ENCODE assay signal across 22 mouse cellular contexts in the genomic region with DNA sequence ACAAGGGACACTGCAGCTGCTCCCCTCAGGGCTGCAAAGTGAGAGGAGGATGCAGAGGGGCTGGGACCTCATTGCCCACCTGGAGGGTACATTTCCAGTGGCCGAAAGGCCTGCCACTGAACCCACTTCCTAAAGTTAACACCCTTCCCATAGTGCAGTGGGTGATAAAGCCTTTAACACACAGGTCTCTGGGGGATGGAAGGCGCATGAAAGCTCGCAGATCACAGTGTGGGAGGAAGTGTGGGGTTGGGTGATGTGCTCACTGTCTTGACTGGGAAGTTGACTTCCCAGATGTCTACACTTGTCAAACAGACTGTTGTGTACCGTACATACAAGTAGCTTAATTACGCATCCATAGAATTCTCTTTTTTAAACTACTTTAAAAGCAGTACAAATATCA. TPM values are rescaled to one million over a fixed set of nuclear protein-coding genes. Genes with fewer than 3 reads are reported as not detected.
DNase-seq lines count a peak whose midpoint lies in the region; ATAC-seq and TF ChIP-seq lines count a peak whose summit lies in the region.
"Had no signal": no experiment of that assay in that cellular context is flagged by ENCODE, and none has a peak within 500 bp of the region (broad histone marks: within the 10 kb centered on the region; RNA-seq: fewer than 3 reads in every experiment).

No protein-coding gene starts in this region.

- no peak for DNase-seq in frontal cortex, postnatal 10 days (ENCODE audit: low spot score in 2 of 2)
- DNase-seq in CH12.LX (ENCODE audit: extremely low read depth) (peak; percentile 10), MN1 (ENCODE audit: low spot score) (no peak)
- no peak for DNase-seq in embryonic facial prominence, embryonic 10.5 days (ENCODE audit: low spot score)
- no peak for DNase-seq in urinary bladder, postnatal 14 days (ENCODE audit: low spot score)
- DNase-seq: adrenal gland, adult 2 months; adrenal gland, postnatal 25 days; cerebellum, adult 8-10 months; cerebellum, postnatal 14 days; gastrocnemius, adult 2 months; gastrocnemius, postnatal 25 days; heart, postnatal 14 days had no signal

- in situ Hi-C loops in CH12.LX (cut with MboI; ENCODE audit: low pct_ligation_motif_present, low pct_unique_long_range_greater_than_20kb, low sequenced_read_pairs): no loop called here

- peaks cover 29% of the 10 kb centered on the region for H3K4me1 ChIP-seq in megakaryocyte, embryonic 14.5 days
- H3K4me1 ChIP-seq in CH12.LX (ENCODE audit: control insufficient read depth in 1 of 2, insufficient read depth in 2 of 2): peaks cover 0 to 8% of the 10 kb centered on the region in 2 experiments; a peak in 1 of 4 replicates
- peaks cover 6% of the 10 kb centered on the region for H3K4me1 ChIP-seq in embryonic facial prominence, embryonic 10.5 days
- H3K4me1 ChIP-seq: hindbrain, embryonic 15.5 days had no signal

- 91% methylated on average over 5 of the region's 5 CpGs for WGBS in embryonic facial prominence, embryonic 10.5 days

- no peak overlapping the region for H3K27ac ChIP-seq in CH12.LX (ENCODE audit: insufficient read depth, low read depth)
- peak overlapping the region; percentile 24; the same call in 1 of the 2 replicates for H3K27ac ChIP-seq in embryonic facial prominence, embryonic 10.5 days (replicated peaks)
- H3K27ac ChIP-seq: forebrain, embryonic 10.5 days; gastrocnemius, adult 2 months; heart, embryonic 15.5 days; hindbrain, embryonic 15.5 days had no signal

- no peak for TF ChIP-seq RAD21 in CH12.LX (IDR thresholded peaks at IDR 0.05; ENCODE audit: low read depth, low read length)

- H3K4me2 ChIP-seq in CH12.LX (ENCODE audit: insufficient read depth, low read depth, poor library complexity, severe bottlenecking): no peak overlapping the region
- H3K4me2 ChIP-seq: heart, embryonic 15.5 days; hindbrain, embryonic 15.5 days had no signal

- TF ChIP-seq POLR2A in CH12.LX (IDR thresholded peaks at IDR 0.05; ENCODE audit: low read depth, low read length): no peak

- TF ChIP-seq EP300 in CH12.LX (IDR thresholded peaks at IDR 0.05; ENCODE audit: low read length): no peak

- peak overlapping the region; percentile 54 for H3K4me3 ChIP-seq in megakaryocyte, embryonic 14.5 days (replicated peaks)
- no peak overlapping the region for H3K4me3 ChIP-seq in CH12.LX (replicated peaks in 1 of 3; ENCODE audit: low read depth in 2 of 3, low read length in 2 of 3, poor library complexity in 1 of 3)
- no peak overlapping the region for H3K4me3 ChIP-seq in embryonic facial prominence, embryonic 10.5 days
- H3K4me3 ChIP-seq: erythroblast, embryonic 14.5 days; forebrain, embryonic 10.5 days; gastrocnemius, adult 2 months; heart, embryonic 15.5 days; hindbrain, embryonic 15.5 days had no signal

- H3K27me3 ChIP-seq in megakaryocyte, embryonic 14.5 days (replicated peaks): no peaks in the 10 kb centered on the region
- H3K27me3 ChIP-seq in CH12.LX (replicated peaks): no peaks in the 10 kb centered on the region
- H3K27me3 ChIP-seq in embryonic facial prominence, embryonic 10.5 days (replicated peaks; ENCODE audit: low read depth, poor library complexity, severe bottlenecking): no peaks in the 10 kb centered on the region
- H3K27me3 ChIP-seq: heart, embryonic 15.5 days; hindbrain, embryonic 15.5 days had no signal

- peak; percentile 45; the same call in 1 of the 2 replicates for ATAC-seq in frontal cortex, adult (ENCODE audit: low TSS enrichment)
- no peak for ATAC-seq in megakaryocyte, adult 5-6 weeks (ENCODE audit: poor library complexity, severe bottlenecking)
- ATAC-seq: forebrain, embryonic 14.5 days; intestine, embryonic 16.5 days had no signal

- dilution Hi-C loops in CH12.LX (cut with MboI; ENCODE audit: extremely low pct_ligation_motif_present, extremely low pct_unique_long_range_greater_than_20kb, low sequenced_read_pairs): no loop called here

- no peaks in the 10 kb centered on the region for H3K9me3 ChIP-seq in megakaryocyte, embryonic 14.5 days
- H3K9me3 ChIP-seq in CH12.LX (replicated peaks; ENCODE audit: low read length): no peaks in the 10 kb centered on the region
- no peaks in the 10 kb centered on the region for H3K9me3 ChIP-seq in embryonic facial prominence, embryonic 10.5 days
- H3K9me3 ChIP-seq: forebrain, embryonic 10.5 days; heart, embryonic 15.5 days; hindbrain, embryonic 15.5 days had no signal

- H3K9ac ChIP-seq in CH12.LX (ENCODE audit: insufficient read depth, low read depth): no peak overlapping the region
- H3K9ac ChIP-seq: heart, embryonic 15.5 days; hindbrain, embryonic 15.5 days had no signal

- peaks cover 49% of the 10 kb centered on the region for H3K36me3 ChIP-seq in megakaryocyte, embryonic 14.5 days (replicated peaks; ENCODE audit: low read length)
- H3K36me3 ChIP-seq in CH12.LX (replicated peaks in 1 of 2; ENCODE audit: control insufficient read depth in 1 of 2, insufficient read depth in 1 of 2, low read length in 1 of 2): peaks cover 13 to 71% of the 10 kb centered on the region in 2 experiments
- H3K36me3 ChIP-seq in embryonic facial prominence, embryonic 10.5 days (replicated peaks): peaks cover 7% of the 10 kb centered on the region; the same call in 1 of the 2 replicates
- H3K36me3 ChIP-seq: heart, embryonic 15.5 days had no signal

- H3K79me2 ChIP-seq in CH12.LX (replicated peaks; ENCODE audit: control insufficient read depth, extremely low read depth, insufficient read depth, poor library complexity, severe bottlenecking): no peaks in the 10 kb centered on the region

- TF ChIP-seq CTCF in CH12.LX (conservative IDR thresholded peaks at IDR 0.05 in 1 of 2, IDR thresholded peaks at IDR 0.05 in 1 of 2; ENCODE audit: low read depth in 2 of 2, low read length in 2 of 2): no peak

TF ChIP-seq in CH12.LX, 34 proteins besides CTCF, POLR2A, EP300 and RAD21:
- TF ChIP-seq TBP (conservative IDR thresholded peaks at IDR 0.05; ENCODE audit: low read depth, low read length) (no peak), JUND (conservative IDR thresholded peaks at IDR 0.05; ENCODE audit: low read depth, low read length) (no peak), ZMIZ1 (IDR thresholded peaks at IDR 0.05; ENCODE audit: low read depth, low read length) (no peak), MAZ (IDR thresholded peaks at IDR 0.05; ENCODE audit: low read depth, low read length) (no peak), CHD1 (IDR thresholded peaks at IDR 0.05; ENCODE audit: low read depth, low read length) (no peak), ETS1 (conservative IDR thresholded peaks at IDR 0.05; ENCODE audit: low read depth, low read length) (no peak), SMC3 (IDR thresholded peaks at IDR 0.05; ENCODE audit: low read depth, low read length) (no peak), SIN3A (IDR thresholded peaks at IDR 0.05; ENCODE audit: low read length) (no peak), PAX5 (IDR thresholded peaks at IDR 0.05; ENCODE audit: low read length) (no peak), POLR2AphosphoS2 (IDR thresholded peaks at IDR 0.05; ENCODE audit: low read depth, low read length) (no peak), BHLHE40 (IDR thresholded peaks at IDR 0.05; ENCODE audit: low read depth, low read length) (no peak)

RNA-seq across cellular contexts. Expression of a gene that starts 55.0 kb away (rescaled TPM):
- polyA plus RNA-seq in megakaryocyte, embryonic 14.5 days (2012; ENCODE audit: insufficient read depth, low replicate concordance): 0.46 TPM in 1 of 2 replicates, not detected in the other
- 1.1 and 1.5 TPM in 2 replicates for total RNA-seq in megakaryocyte, adult 5-6 weeks (2015)
- total RNA-seq in megakaryocyte, adult 5-6 weeks (2017): 2.4 and 6.1 TPM in 2 replicates
- total RNA-seq in CH12.LX (2012; rRNA removed): 16.0 and 16.1 TPM in 2 replicates
- 30.6 and 32.1 TPM in 2 replicates for total RNA-seq in CH12.LX (2014; rRNA removed)
- 12.5 and 13.4 TPM in 2 replicates for polyA plus RNA-seq in CH12.LX (2012; ENCODE audit: insufficient read length, low read depth)
- polyA plus RNA-seq in embryonic facial prominence, embryonic 10.5 days (2016; fragmentation: Nextera tagmentation; extraction: Ambion mirVana): 6.0 and 7.2 TPM in 2 replicates
- polyA plus RNA-seq: erythroblast, embryonic 14.5 days had no signal

RNA-seq across cellular contexts. Expression of a gene that starts 55.3 kb away (rescaled TPM):
- polyA plus RNA-seq in megakaryocyte, embryonic 14.5 days (2012; ENCODE audit: insufficient read depth, low replicate concordance): not detected in 2 replicates
- total RNA-seq in megakaryocyte, adult 5-6 weeks (2015): 0.09 TPM in 1 of 2 replicates, not detected in the other
- total RNA-seq in megakaryocyte, adult 5-6 weeks (2017): 0.59 TPM in 1 of 2 replicates, not detected in the other
- not detected in 2 replicates for total RNA-seq in CH12.LX (2012; rRNA removed)
- total RNA-seq in CH12.LX (2014; rRNA removed): 0.17 and 0.27 TPM in 2 replicates
- polyA plus RNA-seq in CH12.LX (2012; ENCODE audit: insufficient read length, low read depth): 0.21 and 0.57 TPM in 2 replicates
- 0.16 TPM in 1 of 2 replicates, not detected in the other for polyA plus RNA-seq in embryonic facial prominence, embryonic 10.5 days (2016; fragmentation: Nextera tagmentation; extraction: Ambion mirVana)
- polyA plus RNA-seq: C2C12; erythroblast, embryonic 14.5 days; forebrain, embryonic 10.5 days had no signal
